Mouse (Mus musculus): ENCODE measurements around the gene Fam98a. TPM values are rescaled to one million over a fixed set of nuclear protein-coding genes. Genes with fewer than 3 reads are reported as not detected.
A peak's percentile ranks its signal among the peaks of the same experiment; 100 is the strongest.

The Fam98a gene
- polyA plus RNA-seq, 1 experiment, result 45.2 TPM

DNA sequence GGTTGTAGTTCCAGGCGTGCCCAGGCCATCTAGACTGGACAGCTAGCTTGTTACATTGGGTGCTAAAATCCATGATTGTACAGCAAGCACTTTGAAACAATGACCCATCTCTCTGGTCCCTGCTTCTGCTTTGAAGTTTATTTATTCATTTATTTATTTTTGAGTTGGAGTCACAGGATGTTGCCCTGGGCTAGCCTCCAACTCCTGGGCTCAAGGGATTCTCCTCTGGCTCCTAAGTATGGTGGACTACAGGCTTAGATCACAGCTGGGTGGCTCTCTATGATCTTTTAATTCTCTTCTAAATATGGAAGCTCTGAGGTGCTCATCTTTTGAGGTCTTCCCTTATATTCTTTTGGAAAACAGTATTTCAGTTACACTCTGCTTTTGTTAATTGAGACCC, 25.3 kb downstream of the Fam98a start:
- TF ChIP-seq CTCF (IDR thresholded peaks at IDR 0.05; ENCODE audit: extremely low read depth, insufficient read depth, low read length), result no peak
- no peak for TF ChIP-seq POLR2A (IDR thresholded peaks at IDR 0.05; ENCODE audit: extremely low read depth, insufficient read depth, low read length)
- peaks cover 3% of the 10 kb centered on the region; the same call in 1 of the 2 replicates for H3K4me1 ChIP-seq (ENCODE audit: control insufficient read depth, insufficient read depth, low read length)
- H3K4me3 ChIP-seq (ENCODE audit: insufficient read depth, low read length), result no peak overlapping the region
- H3K27ac ChIP-seq (ENCODE audit: insufficient read depth, low read length), result peak overlapping the region; percentile 46; the same call in 1 of the 2 replicates

DNA sequence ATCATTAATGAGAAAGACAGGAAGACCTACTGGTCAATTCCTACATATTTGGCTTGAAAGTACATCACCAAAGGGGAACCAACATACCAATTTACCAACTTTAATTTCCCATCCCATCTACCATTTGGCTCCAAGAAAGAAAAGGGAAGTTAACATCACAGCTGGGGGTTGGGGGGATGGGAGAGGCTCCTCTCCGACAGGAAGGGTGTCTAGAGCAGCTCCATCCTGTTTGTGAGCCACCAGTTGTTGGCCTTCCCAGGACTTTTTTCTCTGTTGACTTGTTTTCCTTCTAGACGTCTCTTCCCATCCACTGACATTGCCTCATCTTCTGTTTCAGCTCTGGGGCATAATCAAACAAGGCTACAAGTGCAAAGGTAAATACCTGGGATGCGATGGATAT, 27.9 kb downstream of the Fam98a start:
- Histone ChIP-seq H3K4me3 (ENCODE audit: insufficient read depth, low read length) (no peak overlapping the region), H3K4me1 (ENCODE audit: control insufficient read depth, insufficient read depth, low read length) (peaks cover 7% of the 10 kb centered on the region), H3K27ac (ENCODE audit: insufficient read depth, low read length) (peak overlapping the region; percentile 93)
- TF ChIP-seq POLR2A (IDR thresholded peaks at IDR 0.05; ENCODE audit: extremely low read depth, insufficient read depth, low read length) (no peak), CTCF (IDR thresholded peaks at IDR 0.05; ENCODE audit: extremely low read depth, insufficient read depth, low read length) (no peak)

GRCm38 (mm10) chr17:75522347-75523065, 29.2 kb downstream of the Fam98a start:
- Histone ChIP-seq H3K27ac (ENCODE audit: insufficient read depth, low read length) (no peak overlapping the region), H3K4me3 (ENCODE audit: insufficient read depth, low read length) (no peak overlapping the region), H3K4me1 (ENCODE audit: control insufficient read depth, insufficient read depth, low read length) (peaks cover 7% of the 10 kb centered on the region)
- TF ChIP-seq CTCF (IDR thresholded peaks at IDR 0.05; ENCODE audit: extremely low read depth, insufficient read depth, low read length), result no peak
- no peak for TF ChIP-seq POLR2A (IDR thresholded peaks at IDR 0.05; ENCODE audit: extremely low read depth, insufficient read depth, low read length)

DNA sequence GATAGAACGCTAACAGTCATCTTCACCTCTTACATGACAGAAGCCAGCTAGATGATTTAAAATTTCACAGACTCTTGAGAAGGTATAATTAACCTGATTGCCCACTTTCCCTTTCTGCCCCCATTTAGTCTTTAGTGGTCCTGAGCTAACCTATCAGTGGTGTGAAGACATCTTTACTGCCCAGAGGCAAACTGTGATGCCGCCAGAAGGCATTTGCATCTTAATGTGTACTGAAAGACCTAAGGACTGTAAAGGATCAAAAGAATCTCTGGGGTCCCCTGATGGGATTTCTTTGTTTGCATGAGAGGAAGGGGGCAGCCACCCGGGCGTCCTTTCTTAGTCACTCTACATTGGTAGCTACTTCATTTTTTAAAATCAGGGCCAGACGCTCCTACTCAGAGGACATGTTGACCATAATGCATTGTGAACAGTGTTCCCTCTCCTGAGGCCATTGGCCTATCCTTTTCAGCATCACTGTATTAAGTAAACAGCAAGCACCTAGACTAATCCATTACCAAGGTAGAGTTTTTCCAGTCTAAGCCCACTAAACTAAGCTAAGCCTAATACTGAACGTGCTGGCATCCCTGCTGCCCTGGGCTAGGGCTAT, 30.4 kb downstream of the Fam98a start:
- TF ChIP-seq POLR2A (IDR thresholded peaks at IDR 0.05; ENCODE audit: extremely low read depth, insufficient read depth, low read length), result no peak
- Histone ChIP-seq H3K27ac (ENCODE audit: insufficient read depth, low read length) (no peak overlapping the region), H3K4me3 (ENCODE audit: insufficient read depth, low read length) (no peak overlapping the region), H3K4me1 (ENCODE audit: control insufficient read depth, insufficient read depth, low read length) (peaks cover 7% of the 10 kb centered on the region)

DNA sequence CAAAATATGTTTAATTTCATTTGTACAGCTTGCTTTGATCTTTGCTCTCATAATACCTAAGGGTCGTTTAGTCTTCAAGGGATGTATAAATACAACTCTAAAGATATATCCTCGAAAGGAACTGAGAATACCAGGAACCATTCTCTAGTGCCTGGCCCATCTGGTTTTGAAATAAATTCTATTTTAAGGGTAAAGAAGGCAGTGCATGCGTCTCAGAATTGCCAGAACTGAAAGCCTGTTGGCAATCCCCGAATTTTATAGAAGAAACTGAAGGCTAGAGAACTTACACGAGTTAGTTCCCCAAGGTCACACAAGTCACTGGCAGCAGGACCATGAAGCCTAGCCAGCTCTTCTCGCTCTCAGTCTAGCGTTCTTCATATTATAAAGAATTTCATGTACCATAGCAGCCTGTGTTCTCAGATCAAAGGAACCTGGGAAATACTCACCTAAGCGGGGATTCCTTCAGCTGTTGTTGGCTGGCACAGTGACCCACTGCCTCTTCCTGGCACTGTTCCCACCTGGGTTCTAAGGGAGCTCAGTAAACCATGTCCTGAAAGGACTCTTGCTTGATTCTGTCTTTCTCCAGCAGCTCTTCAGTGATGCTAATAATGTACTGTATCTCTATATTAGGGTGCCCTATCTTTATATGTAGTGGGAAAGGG, 32.4 kb downstream of the Fam98a start:
- no peak overlapping the region for H3K27ac ChIP-seq (ENCODE audit: insufficient read depth, low read length)
- peaks cover 7% of the 10 kb centered on the region for H3K4me1 ChIP-seq (ENCODE audit: control insufficient read depth, insufficient read depth, low read length)
- TF ChIP-seq POLR2A (IDR thresholded peaks at IDR 0.05; ENCODE audit: extremely low read depth, insufficient read depth, low read length) (no peak), CTCF (IDR thresholded peaks at IDR 0.05; ENCODE audit: extremely low read depth, insufficient read depth, low read length) (no peak)

DNA sequence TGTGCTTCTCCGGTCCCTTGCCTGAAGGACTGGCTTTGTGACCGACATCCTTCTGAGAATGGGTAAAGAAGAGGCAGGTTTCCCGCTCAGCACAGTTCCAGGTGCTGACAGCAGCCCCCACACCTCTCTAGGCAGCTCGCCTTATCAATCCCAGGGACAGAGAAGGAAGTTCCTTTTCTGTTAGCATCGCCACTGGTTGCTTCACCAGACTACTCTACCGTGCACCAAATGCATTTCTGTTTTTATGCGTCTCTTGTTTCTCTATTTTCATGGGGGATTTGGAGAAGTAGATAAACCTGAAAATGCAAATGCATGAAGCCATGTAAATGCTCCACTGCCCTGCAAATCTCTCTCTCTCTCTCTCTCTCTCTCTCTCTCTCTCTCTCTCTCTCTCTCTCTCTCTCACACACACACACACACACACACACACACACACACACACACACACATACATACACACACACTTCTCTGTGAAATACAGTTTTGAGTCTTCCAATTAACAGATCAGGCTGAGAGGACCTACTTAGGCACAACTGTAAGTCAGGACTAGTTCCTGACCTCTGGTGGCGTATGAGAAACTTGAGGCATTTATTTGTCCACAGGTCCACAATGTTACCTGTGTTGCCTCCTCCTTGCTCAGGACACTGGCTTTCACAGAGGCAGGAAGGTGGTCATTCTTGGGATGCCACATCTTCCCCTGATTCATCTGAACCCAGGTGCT, 33.4 kb downstream of the Fam98a start:
- TF ChIP-seq CTCF (IDR thresholded peaks at IDR 0.05; ENCODE audit: extremely low read depth, insufficient read depth, low read length) (no peak), POLR2A (IDR thresholded peaks at IDR 0.05; ENCODE audit: extremely low read depth, insufficient read depth, low read length) (no peak)
- no peak overlapping the region for H3K4me3 ChIP-seq (ENCODE audit: insufficient read depth, low read length)
- no peak overlapping the region for H3K27ac ChIP-seq (ENCODE audit: insufficient read depth, low read length)
- peaks cover 7% of the 10 kb centered on the region for H3K4me1 ChIP-seq (ENCODE audit: control insufficient read depth, insufficient read depth, low read length)

More for the DNA sequence above, 32.4 kb downstream of the Fam98a start:
- no peak overlapping the region for H3K4me3 ChIP-seq (ENCODE audit: insufficient read depth, low read length)

- peaks cover 3% of the 10 kb centered on the region for H3K4me1 ChIP-seq (ENCODE audit: control insufficient read depth, insufficient read depth, low read length)
- no peak overlapping the region for H3K4me3 ChIP-seq (ENCODE audit: insufficient read depth, low read length)
- TF ChIP-seq POLR2A (IDR thresholded peaks at IDR 0.05; ENCODE audit: extremely low read depth, insufficient read depth, low read length) (no peak), CTCF (IDR thresholded peaks at IDR 0.05; ENCODE audit: extremely low read depth, insufficient read depth, low read length) (no peak)
- no peak overlapping the region for H3K27ac ChIP-seq (ENCODE audit: insufficient read depth, low read length)
Measured at GRCm38 (mm10) chr17:75516591-75516990, 35.2 kb downstream of the Fam98a start.

- H3K27ac ChIP-seq (ENCODE audit: insufficient read depth, low read length), result no peak overlapping the region
- H3K4me3 ChIP-seq (ENCODE audit: insufficient read depth, low read length), result no peak overlapping the region
- TF ChIP-seq POLR2A (IDR thresholded peaks at IDR 0.05; ENCODE audit: extremely low read depth, insufficient read depth, low read length) (no peak), CTCF (IDR thresholded peaks at IDR 0.05; ENCODE audit: extremely low read depth, insufficient read depth, low read length) (no peak)
- no peaks in the 10 kb centered on the region for H3K4me1 ChIP-seq (ENCODE audit: control insufficient read depth, insufficient read depth, low read length)
Measured at GRCm38 (mm10) chr17:75509257-75509656, 42.5 kb downstream of the Fam98a start.

All from cortical plate, adult 2 months (tissue).